13 mouse cellular contexts compared by ENCODE assay signal in genomic region chr7:114731700-114732099, GRCm38 (mm10). TPM values are rescaled to one million over a fixed set of nuclear protein-coding genes. Genes with fewer than 3 reads are reported as not detected.
DNase-seq lines count a peak whose midpoint lies in the region; ATAC-seq and TF ChIP-seq lines count a peak whose summit lies in the region.
"Not testable (repeated sequence)": the region's sequence is repeated elsewhere in the genome, so short reads cannot be mapped to it uniquely, and the experiment has no call there.
"Had no signal": no experiment of that assay in that cellular context is flagged by ENCODE, and none has a peak within 500 bp of the region (broad histone marks: within the 10 kb centered on the region; RNA-seq: fewer than 3 reads in every experiment).

No protein-coding gene starts in this region.

- not testable (repeated sequence) for DNase-seq in CH12.LX (ENCODE audit: extremely low read depth); heart, postnatal 0 days (ENCODE audit: low spot score); kidney, postnatal 0 days (ENCODE audit: low spot score); lung, adult 2 months; midbrain, postnatal 0 days (ENCODE audit: low spot score)
- peak; percentile 41 for DNase-seq in ZHBTc4 (ENCODE audit: low read depth, low spot score)
- peak; percentile 26 for DNase-seq in thymus, postnatal 4 days

- not testable (repeated sequence) for H3K79me2 ChIP-seq in CH12.LX (replicated peaks; ENCODE audit: control insufficient read depth, extremely low read depth, insufficient read depth, poor library complexity, severe bottlenecking)

- H3K4me3 ChIP-seq in CH12.LX (replicated peaks in 1 of 3; ENCODE audit: low read depth in 2 of 3, low read length in 2 of 3, poor library complexity in 1 of 3); cortical plate, adult 2 months (ENCODE audit: insufficient read depth, low read length); heart, postnatal 0 days (ENCODE audit: low read depth, low read length); kidney, postnatal 0 days (replicated peaks; ENCODE audit: low read depth, low read length); lung, adult 2 months (replicated peaks; ENCODE audit: extremely low read depth, low read depth, low read length); midbrain, postnatal 0 days (ENCODE audit: low read depth, low read length): not testable (repeated sequence)

- not testable (repeated sequence) for H3K27me3 ChIP-seq in CH12.LX (replicated peaks); heart, postnatal 0 days (ENCODE audit: control insufficient read depth, insufficient read depth, low read length); kidney, postnatal 0 days (ENCODE audit: insufficient read depth, low read length); midbrain, postnatal 0 days (ENCODE audit: insufficient read depth, low read length)

- peak; percentile 25 for TF ChIP-seq RAD21 in CH12.LX (IDR thresholded peaks at IDR 0.05; ENCODE audit: low read depth, low read length)

- dilution Hi-C loops in CH12.LX (cut with MboI; ENCODE audit: extremely low pct_ligation_motif_present, extremely low pct_unique_long_range_greater_than_20kb, low sequenced_read_pairs): not testable (repeated sequence)

- ATAC-seq in heart, postnatal 0 days (ENCODE audit: insufficient read depth, low read depth); kidney, postnatal 0 days (replicated peaks; ENCODE audit: low FRiP score, low read depth); midbrain, postnatal 0 days (ENCODE audit: low FRiP score): not testable (repeated sequence)

- peak; percentile 31 to 63; a peak in 3 of 4 replicates for TF ChIP-seq CTCF in CH12.LX (conservative IDR thresholded peaks at IDR 0.05 in 1 of 2, IDR thresholded peaks at IDR 0.05 in 1 of 2; ENCODE audit: low read depth in 2 of 2, low read length in 2 of 2)
- TF ChIP-seq CTCF in cortical plate, adult 2 months (IDR thresholded peaks at IDR 0.05; ENCODE audit: extremely low read depth, insufficient read depth, low read length): peak; percentile 21; the same call in 1 of the 2 replicates
- peak; percentile 43 for TF ChIP-seq CTCF in heart, postnatal 0 days (IDR thresholded peaks at IDR 0.05; ENCODE audit: low read depth)
- TF ChIP-seq CTCF in kidney, postnatal 0 days (IDR thresholded peaks at IDR 0.05; ENCODE audit: low read depth): peak; percentile 60
- peak; percentile 25; the same call in 1 of the 2 replicates for TF ChIP-seq CTCF in lung, adult 2 months (IDR thresholded peaks at IDR 0.05; ENCODE audit: insufficient read depth, low read length)
- peak; percentile 53 for TF ChIP-seq CTCF in midbrain, postnatal 0 days (IDR thresholded peaks at IDR 0.05)

- not testable (repeated sequence) for TF ChIP-seq EP300 in CH12.LX (IDR thresholded peaks at IDR 0.05; ENCODE audit: low read length); heart, postnatal 0 days (IDR thresholded peaks at IDR 0.05; ENCODE audit: low read depth)

- in situ Hi-C loops in CH12.LX (cut with MboI; ENCODE audit: low pct_ligation_motif_present, low pct_unique_long_range_greater_than_20kb, low sequenced_read_pairs): not testable (repeated sequence)

- H3K4me2 ChIP-seq in CH12.LX (ENCODE audit: insufficient read depth, low read depth, poor library complexity, severe bottlenecking); heart, postnatal 0 days (ENCODE audit: low read depth, low read length); kidney, postnatal 0 days (ENCODE audit: low read length); midbrain, postnatal 0 days (ENCODE audit: low read depth, low read length, poor library complexity, severe bottlenecking): not testable (repeated sequence)

- WGBS in heart, postnatal 0 days: 31% methylated on average over 4 of the region's 4 CpGs
- 53% methylated on average over 4 of the region's 4 CpGs for WGBS in kidney, postnatal 0 days
- 36% methylated on average over 4 of the region's 4 CpGs for WGBS in lung, adult 2 months
- WGBS in midbrain, postnatal 0 days: 39% methylated on average over 4 of the region's 4 CpGs

- H3K36me3 ChIP-seq in CH12.LX (replicated peaks in 1 of 2; ENCODE audit: control insufficient read depth in 1 of 2, insufficient read depth in 1 of 2, low read length in 1 of 2); heart, postnatal 0 days (replicated peaks; ENCODE audit: control insufficient read depth, insufficient read depth, low read length); kidney, postnatal 0 days (ENCODE audit: insufficient read depth, low read length); midbrain, postnatal 0 days (ENCODE audit: insufficient read depth, low read length): not testable (repeated sequence)

- not testable (repeated sequence) for H3K4me1 ChIP-seq in CH12.LX (ENCODE audit: control insufficient read depth in 1 of 2, insufficient read depth in 2 of 2); cortical plate, adult 2 months (ENCODE audit: control insufficient read depth, insufficient read depth, low read length); heart, postnatal 0 days (ENCODE audit: control insufficient read depth, insufficient read depth); kidney, postnatal 0 days (replicated peaks; ENCODE audit: insufficient read depth, low read length); lung, adult 2 months (ENCODE audit: control insufficient read depth, insufficient read depth, low read length); midbrain, postnatal 0 days (ENCODE audit: insufficient read depth, low read length)

- H3K9ac ChIP-seq in CH12.LX (ENCODE audit: insufficient read depth, low read depth); heart, postnatal 0 days (replicated peaks; ENCODE audit: low read depth, low read length); kidney, postnatal 0 days (ENCODE audit: low read depth, low read length); midbrain, postnatal 0 days (replicated peaks; ENCODE audit: low read length, poor library complexity, severe bottlenecking): not testable (repeated sequence)

- H3K27ac ChIP-seq in CH12.LX (ENCODE audit: insufficient read depth, low read depth); cortical plate, adult 2 months (ENCODE audit: insufficient read depth, low read length); heart, postnatal 0 days (ENCODE audit: low read depth); kidney, postnatal 0 days; midbrain, postnatal 0 days (ENCODE audit: low read depth, low read length): not testable (repeated sequence)

- H3K9me3 ChIP-seq in CH12.LX (replicated peaks; ENCODE audit: low read length); heart, postnatal 0 days (replicated peaks; ENCODE audit: control insufficient read depth, low read length); kidney, postnatal 0 days (replicated peaks; ENCODE audit: low read length); midbrain, postnatal 0 days (ENCODE audit: low read length): not testable (repeated sequence)

- TF ChIP-seq POLR2A in CH12.LX (IDR thresholded peaks at IDR 0.05; ENCODE audit: low read depth, low read length); cortical plate, adult 2 months (IDR thresholded peaks at IDR 0.05; ENCODE audit: extremely low read depth, insufficient read depth, low read length); lung, adult 2 months (IDR thresholded peaks at IDR 0.05; ENCODE audit: borderline replicate concordance, extremely low read depth, low read depth, low read length): not testable (repeated sequence)

TF ChIP-seq in CH12.LX, 34 proteins besides CTCF, POLR2A, EP300 and RAD21:
- TF ChIP-seq SMC3 (IDR thresholded peaks at IDR 0.05; ENCODE audit: low read depth, low read length): peak; percentile 71

RNA-seq across cellular contexts. Expression of gene Insc, which starts 11.8 kb away (rescaled TPM):
- total RNA-seq in CH12.LX (2012; rRNA removed): not detected in 2 replicates
- not detected in 2 replicates for total RNA-seq in CH12.LX (2014; rRNA removed)
- not detected in 2 replicates for polyA plus RNA-seq in CH12.LX (2012; ENCODE audit: insufficient read length, low read depth)
- polyA plus RNA-seq in cortical plate, adult 2 months (2012; rRNA removed): 6.0 and 9.1 TPM in 2 replicates
- 16.8 and 22.5 TPM in 2 replicates for total RNA-seq in heart, postnatal 0 days (2014; rRNA removed; ENCODE audit: low replicate concordance)
- polyA plus RNA-seq in heart, postnatal 0 days (2015; fragmentation: Nextera tagmentation; extraction: Ambion mirVana): 3.2 and 3.7 TPM in 2 replicates
- 3.5 and 4.2 TPM in 2 replicates for polyA plus RNA-seq in kidney, postnatal 0 days (2015; fragmentation: Nextera tagmentation; extraction: Ambion mirVana)
- 0.49 and 0.95 TPM in 2 replicates for polyA plus RNA-seq in lung, adult 2 months (2012; rRNA removed)
- 1.9 and 2.7 TPM in 2 replicates for total RNA-seq in midbrain, postnatal 0 days (2014; rRNA removed)
- polyA plus RNA-seq in midbrain, postnatal 0 days (2015; fragmentation: Nextera tagmentation; extraction: Ambion mirVana): 1.4 and 1.9 TPM in 2 replicates
- polyA plus RNA-seq: macrophage had no signal

RNA-seq across cellular contexts. Expression of gene Calcb, which starts 13.3 kb away (rescaled TPM):
- total RNA-seq in CH12.LX (2012; rRNA removed) (not detected in 2 replicates), CH12.LX (2014; rRNA removed) (not detected in 2 replicates)
- polyA plus RNA-seq in CH12.LX (2012; ENCODE audit: insufficient read length, low read depth): not detected in 2 replicates
- polyA plus RNA-seq in cortical plate, adult 2 months (2012; rRNA removed): 0.32 and 0.73 TPM in 2 replicates
- 0.58 and 1.3 TPM in 2 replicates for total RNA-seq in heart, postnatal 0 days (2014; rRNA removed; ENCODE audit: low replicate concordance)
- polyA plus RNA-seq in heart, postnatal 0 days (2015; fragmentation: Nextera tagmentation; extraction: Ambion mirVana): 0.65 and 1.7 TPM in 2 replicates
- polyA plus RNA-seq in kidney, postnatal 0 days (2015; fragmentation: Nextera tagmentation; extraction: Ambion mirVana): 0.14 TPM in 1 of 2 replicates, not detected in the other
- polyA plus RNA-seq in lung, adult 2 months (2012; rRNA removed): 1.0 and 1.9 TPM in 2 replicates
- total RNA-seq in midbrain, postnatal 0 days (2014; rRNA removed): 0.60 and 2.3 TPM in 2 replicates
- 0.70 and 1.5 TPM in 2 replicates for polyA plus RNA-seq in midbrain, postnatal 0 days (2015; fragmentation: Nextera tagmentation; extraction: Ambion mirVana)
- total RNA-seq: adrenal gland, adult 2 months; gastrocnemius, adult 18-20 months had no signal
- polyA plus RNA-seq: adrenal gland, adult 2 months; forebrain, embryonic 10.5 days; heart, embryonic 13.5 days; macrophage had no signal
